Mouse (Mus musculus) neural tube, embryonic 12.5 days (tissue): ENCODE measurements around the gene C1qtnf6. TPM values are rescaled to one million over a fixed set of nuclear protein-coding genes. Genes with fewer than 3 reads are reported as not detected.

ENCODE experiments used
- ATAC-seq: fragments of 200-750 bp; cut with Nextera tagmentation; 2 replicates; pipeline ENCODE4 v1.8.0; 2017; ENCODE audit warnings: low read depth, mild to moderate bottlenecking, moderate TSS enrichment, moderate library complexity; ENCODE audit not compliant: low FRiP score
- H3K27ac ChIP-seq: fragments of 300-500 bp; sonication (generic); 2 replicates; pipeline ENCODE4 v1.5.1; 2016
- H3K27me3 ChIP-seq: fragments of 300-500 bp; sonication (generic); replicated peaks from 2 replicates; pipeline ENCODE4 v1.6.1; 2016; ENCODE audit warnings: mild to moderate bottlenecking
- H3K36me3 ChIP-seq: fragments of 300-500 bp; sonication (generic); 2 replicates; pipeline ENCODE4 v1.6.1; 2016; ENCODE audit warnings: mild to moderate bottlenecking
- H3K4me1 ChIP-seq: fragments of 300-500 bp; sonication (generic); 2 replicates; pipeline ENCODE4 v1.6.1; 2016
- H3K4me2 ChIP-seq: fragments of 300-500 bp; sonication (generic); replicated peaks from 2 replicates; pipeline ENCODE4 v1.6.1; 2016; ENCODE audit warnings: mild to moderate bottlenecking
- H3K4me3 ChIP-seq: fragments of 300-500 bp; sonication (generic); 2 replicates; pipeline ENCODE4 v1.5.1; 2016
- H3K9ac ChIP-seq: fragments of 300-500 bp; sonication (generic); 2 replicates; pipeline ENCODE4 v1.6.1; 2016; ENCODE audit warnings: mild to moderate bottlenecking
- H3K9me3 ChIP-seq: fragments of 300-500 bp; sonication (generic); 2 replicates; pipeline ENCODE4 v1.6.1; 2016; ENCODE audit warnings: mild to moderate bottlenecking
- WGBS: fragments of 180-500 bp; shearing (Covaris S2); methylation state at CpG from one replicate; pipeline ENCODE4 v1.1.7; 2016; 5-methylcytosine and 5-hydroxymethylcytosine counted together
- polyA plus RNA-seq: library from polyadenylated mRNA; unstranded; fragments of >200 nt; fragmentation: Nextera tagmentation; extraction: Ambion mirVana; gene quantifications from 2 replicates; pipeline ENCODE4 v1.2.1, GENCODE M21; 2016

Gene C1qtnf6
- polyA plus RNA-seq, 1 experiment from 2014 or later = 8.7 TPM

DNA sequence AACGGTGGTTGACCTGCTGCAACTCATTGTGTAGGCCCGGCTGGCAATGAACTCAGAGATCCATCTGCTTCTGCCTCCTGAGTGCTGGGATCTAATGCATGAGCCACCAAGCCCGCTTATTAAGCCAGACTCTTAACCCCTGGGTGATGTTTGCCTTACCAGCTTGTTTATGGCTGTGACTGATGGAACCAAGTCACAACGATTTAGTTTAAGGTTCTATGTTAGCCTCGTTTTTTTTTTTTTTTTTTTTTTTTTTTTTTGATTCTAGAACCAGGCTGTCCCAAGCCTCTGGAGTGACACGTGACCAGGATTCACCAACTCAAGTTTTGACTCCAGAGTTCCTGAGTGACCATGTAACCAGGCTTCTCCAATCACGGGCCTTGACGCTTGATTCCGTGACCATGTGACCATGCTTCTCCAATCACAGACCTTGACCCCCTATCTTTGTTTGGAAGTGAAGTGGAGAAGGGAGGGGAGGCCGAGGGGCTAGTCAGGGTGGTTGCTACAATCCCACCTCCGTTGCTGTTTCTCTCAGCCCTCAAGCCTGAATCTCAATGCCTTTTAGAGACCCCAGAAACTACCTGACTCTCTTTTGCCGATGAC, 21.8 kb downstream of the C1qtnf6 start:
- Histone ChIP-seq H3K27ac (no peak overlapping the region), H3K4me1 (peaks cover 9% of the 10 kb centered on the region; the same call in 1 of the 2 replicates), H3K9me3 (peaks cover 9% of the 10 kb centered on the region; the same call in 1 of the 2 replicates), H3K27me3 (no peaks in the 10 kb centered on the region), H3K36me3 (no peaks in the 10 kb centered on the region), H3K4me2 (peak overlapping the region; percentile 33), H3K9ac (peak overlapping the region; percentile 6; the same call in 1 of the 2 replicates), H3K4me3 (no peak overlapping the region)
- peak; percentile 29; the same call in 1 of the 2 replicates for ATAC-seq
- 41% methylated on average over 12 of the region's 12 CpGs for WGBS

- H3K9me3 ChIP-seq = peaks cover 10% of the 10 kb centered on the region; the same call in 1 of the 2 replicates
- peaks cover 9% of the 10 kb centered on the region; the same call in 1 of the 2 replicates for H3K4me1 ChIP-seq
- H3K9ac ChIP-seq = no peak overlapping the region
- H3K4me2 ChIP-seq = no peak overlapping the region
- H3K36me3 ChIP-seq = no peaks in the 10 kb centered on the region
- H3K27me3 ChIP-seq = no peaks in the 10 kb centered on the region
- no peak overlapping the region for H3K4me3 ChIP-seq
- H3K27ac ChIP-seq = no peak overlapping the region
- WGBS = 80% methylated on average over 7 of the region's 7 CpGs
- no peak for ATAC-seq
These were observed 22.8 kb downstream of the C1qtnf6 start for GRCm38 (mm10) chr15:78508443-78508842.

GRCm38 (mm10) chr15:78505541-78505940, 25.7 kb downstream of the C1qtnf6 start:
- Histone ChIP-seq H3K36me3 (no peaks in the 10 kb centered on the region), H3K4me2 (no peak overlapping the region), H3K9ac (no peak overlapping the region), H3K9me3 (peaks cover 10% of the 10 kb centered on the region; the same call in 1 of the 2 replicates), H3K27ac (no peak overlapping the region), H3K4me3 (no peak overlapping the region), H3K27me3 (no peaks in the 10 kb centered on the region), H3K4me1 (peaks cover 9% of the 10 kb centered on the region; the same call in 1 of the 2 replicates)
- no peak for ATAC-seq
- WGBS = 84% methylated on average over 3 of the region's 3 CpGs

DNA sequence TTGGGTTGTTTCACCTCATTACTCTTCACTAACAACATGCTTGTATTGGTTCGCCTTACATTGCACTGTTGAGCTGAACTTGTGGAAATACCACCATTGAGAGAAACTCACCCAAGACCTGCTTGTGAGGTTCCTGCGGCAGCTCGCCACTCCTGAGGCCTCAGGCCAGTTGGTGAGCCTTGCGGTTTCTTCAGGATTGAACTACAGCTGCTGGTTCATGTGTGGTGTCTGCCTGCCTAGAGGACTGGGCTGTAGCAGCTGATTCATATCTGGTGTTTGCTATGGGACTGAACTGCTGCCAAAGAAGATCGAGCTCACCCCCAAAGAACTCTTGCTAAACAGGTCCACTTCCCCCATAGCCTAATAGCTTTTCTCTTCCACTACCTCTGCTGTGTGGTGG, 26.4 kb downstream of the C1qtnf6 start:
- Histone ChIP-seq H3K9ac (no peak overlapping the region), H3K36me3 (no peaks in the 10 kb centered on the region), H3K27ac (no peak overlapping the region), H3K9me3 (peaks cover 10% of the 10 kb centered on the region; the same call in 1 of the 2 replicates), H3K27me3 (no peaks in the 10 kb centered on the region), H3K4me1 (peaks cover 3% of the 10 kb centered on the region; the same call in 1 of the 2 replicates), H3K4me3 (no peak overlapping the region), H3K4me2 (no peak overlapping the region)
- ATAC-seq = no peak
- WGBS = 90% methylated on average over 5 of the region's 5 CpGs

DNA sequence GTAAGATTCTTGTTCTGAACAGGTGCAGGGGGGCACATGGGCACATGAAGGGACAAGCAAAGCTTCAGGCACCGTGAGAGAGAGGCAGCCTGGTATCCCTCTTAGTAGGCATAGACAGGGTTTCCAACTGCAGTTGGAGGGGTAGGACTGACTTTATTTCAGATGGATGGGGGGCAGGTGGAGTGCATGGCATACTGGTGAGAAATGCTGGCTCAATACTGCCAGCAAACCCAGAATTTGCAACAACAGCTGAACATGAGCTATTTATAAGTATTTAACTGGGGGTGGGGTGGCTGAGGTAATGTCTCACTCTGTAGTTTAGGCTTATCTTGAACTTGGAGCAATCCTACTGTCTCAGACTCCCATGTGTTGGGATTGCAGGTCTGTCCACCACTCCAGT, 27.2 kb downstream of the C1qtnf6 start:
- Histone ChIP-seq H3K27ac (no peak overlapping the region), H3K27me3 (no peaks in the 10 kb centered on the region), H3K4me1 (no peaks in the 10 kb centered on the region), H3K9ac (no peak overlapping the region), H3K36me3 (no peaks in the 10 kb centered on the region), H3K4me2 (no peak overlapping the region), H3K9me3 (peaks cover 10% of the 10 kb centered on the region; the same call in 1 of the 2 replicates), H3K4me3 (no peak overlapping the region)
- no peak for ATAC-seq
- WGBS = 74% methylated on average over 1 of the region's 1 CpGs

DNA sequence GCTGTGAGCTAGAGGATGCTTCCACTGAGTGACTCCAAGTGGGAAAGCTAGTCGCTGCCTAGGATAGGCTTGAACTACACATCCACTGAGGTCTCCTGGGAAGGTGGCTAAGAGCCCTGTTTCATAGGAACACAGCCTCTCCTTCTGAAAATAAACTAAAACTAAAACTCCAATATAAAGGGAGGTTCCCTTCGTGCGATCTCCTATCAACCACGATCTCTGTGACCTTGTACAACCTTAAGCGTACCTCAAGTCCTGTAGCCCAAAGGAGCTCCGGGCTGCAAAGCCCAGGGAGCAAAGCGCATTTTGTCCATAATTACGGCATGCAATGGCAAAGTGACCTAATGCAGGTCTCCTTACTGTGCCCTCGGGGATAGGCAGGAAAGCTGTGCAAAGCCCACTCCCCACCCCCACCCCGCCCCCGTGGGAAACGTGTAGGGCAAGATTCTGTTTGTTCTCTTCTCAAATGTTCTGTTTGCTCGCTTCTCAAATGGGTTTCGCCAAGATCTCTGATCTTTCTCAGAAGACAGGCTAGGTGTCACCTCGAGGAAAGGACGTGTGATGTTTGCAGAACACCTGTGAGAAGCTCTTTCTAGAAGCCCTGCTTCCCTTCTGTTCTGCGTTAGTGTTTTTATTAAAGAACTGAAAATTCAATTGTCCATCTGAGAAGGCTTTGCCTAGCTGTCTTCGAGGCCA, 28.6 kb downstream of the C1qtnf6 start:
- Histone ChIP-seq H3K4me3 (no peak overlapping the region), H3K27ac (no peak overlapping the region), H3K4me2 (no peak overlapping the region), H3K36me3 (no peaks in the 10 kb centered on the region), H3K4me1 (no peaks in the 10 kb centered on the region), H3K9me3 (peaks cover 10% of the 10 kb centered on the region; the same call in 1 of the 2 replicates), H3K9ac (no peak overlapping the region), H3K27me3 (no peaks in the 10 kb centered on the region)
- no peak for ATAC-seq
- 86% methylated on average over 18 of the region's 18 CpGs for WGBS

GRCm38 (mm10) chr15:78494968-78495406, 36.2 kb downstream of the C1qtnf6 start, which contains the start of gene Il2rb:
Gene Il2rb, minus strand, starts transcription at chr15:78495271.
- Histone ChIP-seq H3K27ac (no peak within 1 kb of the TSS), H3K27me3 (no peaks in the 10 kb centered on the region), H3K9ac (no peak within 1 kb of the TSS), H3K4me3 (no peak within 1 kb of the TSS), H3K36me3 (no peaks in the 10 kb centered on the region), H3K4me2 (no peak within 1 kb of the TSS), H3K4me1 (no peaks in the 10 kb centered on the region), H3K9me3 (no peaks in the 10 kb centered on the region)
- ATAC-seq = no peak
- 92% methylated on average over 11 of the region's 11 CpGs for WGBS

DNA sequence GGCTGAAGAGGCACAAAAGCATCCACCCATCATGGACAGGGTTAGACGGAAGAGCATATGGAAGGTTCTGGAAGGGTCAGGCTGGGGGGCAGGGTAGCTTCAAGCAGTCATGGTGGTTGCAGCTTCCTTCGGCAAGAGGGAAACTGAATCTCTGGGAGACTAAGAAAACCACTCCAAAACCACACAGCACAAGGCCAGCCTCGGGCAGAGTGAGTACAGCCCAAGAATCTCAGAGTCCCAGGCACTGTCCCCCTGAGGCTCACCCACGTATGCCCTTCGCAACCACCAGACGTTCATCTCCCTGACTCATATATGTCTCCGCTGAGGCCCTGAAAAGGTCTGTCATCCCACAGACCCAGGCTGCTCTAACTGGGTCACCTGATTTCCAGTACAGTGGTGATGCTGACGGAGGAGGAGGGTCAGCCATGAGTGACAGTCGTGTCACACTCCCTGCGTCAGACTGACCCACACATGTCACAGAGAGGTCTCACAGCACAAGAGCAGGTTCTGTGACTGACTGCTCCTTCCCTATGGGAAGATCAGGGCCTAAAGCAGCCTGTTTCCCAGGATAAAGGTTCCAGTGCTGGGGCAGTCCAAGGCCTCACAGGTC, 37.7 kb downstream of the C1qtnf6 start:
- Histone ChIP-seq H3K36me3 (no peaks in the 10 kb centered on the region), H3K4me3 (no peak overlapping the region), H3K27me3 (no peaks in the 10 kb centered on the region), H3K9ac (no peak overlapping the region), H3K4me1 (no peaks in the 10 kb centered on the region), H3K9me3 (no peaks in the 10 kb centered on the region), H3K4me2 (no peak overlapping the region), H3K27ac (no peak overlapping the region)
- 81% methylated on average over 10 of the region's 10 CpGs for WGBS
- no peak for ATAC-seq

DNA sequence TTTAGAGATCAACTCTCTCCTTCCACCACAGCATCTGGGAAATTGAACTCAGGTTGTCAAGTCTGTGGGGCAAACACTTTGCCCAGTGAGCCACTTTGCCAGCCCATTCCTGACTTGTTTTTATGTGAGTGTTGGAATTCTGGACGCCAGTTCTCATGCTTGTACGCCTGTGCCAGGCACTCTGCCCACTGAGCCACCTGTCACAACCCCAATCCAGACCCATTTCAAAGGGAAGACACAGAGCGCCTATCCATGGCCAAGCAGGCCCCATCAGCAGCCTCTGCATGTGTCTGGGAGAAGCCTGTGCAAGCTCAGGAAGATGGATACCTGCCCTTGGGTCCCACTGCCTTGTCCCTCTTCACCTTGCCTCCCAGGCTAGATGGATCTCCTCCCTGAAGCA, 39.9 kb downstream of the C1qtnf6 start:
- Histone ChIP-seq H3K4me1 (no peaks in the 10 kb centered on the region), H3K27ac (no peak overlapping the region), H3K4me2 (no peak overlapping the region), H3K9ac (no peak overlapping the region), H3K36me3 (no peaks in the 10 kb centered on the region), H3K4me3 (no peak overlapping the region), H3K9me3 (no peaks in the 10 kb centered on the region), H3K27me3 (no peaks in the 10 kb centered on the region; the same call in 1 of the 2 replicates)
- WGBS = 75% methylated on average over 3 of the region's 3 CpGs
- ATAC-seq = no peak

- Histone ChIP-seq H3K9me3 (no peaks in the 10 kb centered on the region), H3K4me3 (no peak overlapping the region), H3K4me1 (no peaks in the 10 kb centered on the region), H3K27me3 (no peaks in the 10 kb centered on the region; the same call in 1 of the 2 replicates), H3K27ac (no peak overlapping the region), H3K36me3 (no peaks in the 10 kb centered on the region), H3K4me2 (no peak overlapping the region), H3K9ac (no peak overlapping the region)
- 84% methylated on average over 8 of the region's 8 CpGs for WGBS
- no peak for ATAC-seq
These were observed 41.3 kb downstream of the C1qtnf6 start for GRCm38 (mm10) chr15:78489906-78490305.

- ATAC-seq = no peak
- Histone ChIP-seq H3K4me3 (no peak overlapping the region), H3K9ac (no peak overlapping the region), H3K9me3 (no peaks in the 10 kb centered on the region), H3K27me3 (no peaks in the 10 kb centered on the region; the same call in 1 of the 2 replicates), H3K4me2 (no peak overlapping the region), H3K36me3 (no peaks in the 10 kb centered on the region), H3K4me1 (no peaks in the 10 kb centered on the region), H3K27ac (no peak overlapping the region)
- 96% methylated on average over 3 of the region's 3 CpGs for WGBS
These were observed 42.0 kb downstream of the C1qtnf6 start for GRCm38 (mm10) chr15:78489248-78489647.

DNA sequence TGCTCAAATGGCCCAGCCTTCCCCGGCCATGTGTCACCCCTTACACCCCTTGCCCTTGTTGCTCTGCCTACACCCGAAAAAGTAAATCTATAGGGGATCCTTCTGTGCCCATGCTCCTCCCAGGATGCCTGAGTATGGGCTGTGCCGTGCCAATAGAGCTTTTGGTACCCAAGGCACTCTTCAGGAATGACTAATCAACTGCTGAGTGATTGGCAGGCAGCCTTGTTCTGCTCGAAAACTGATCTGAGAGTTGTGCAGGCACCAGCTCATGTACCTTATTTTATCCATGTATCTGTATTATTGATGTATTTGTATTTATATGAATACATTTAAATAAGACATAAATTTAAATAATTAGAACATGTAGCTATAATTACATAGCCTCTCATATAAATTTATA, 44.1 kb downstream of the C1qtnf6 start:
- Histone ChIP-seq H3K27me3 (no peaks in the 10 kb centered on the region; the same call in 1 of the 2 replicates), H3K4me3 (no peak overlapping the region), H3K4me1 (no peaks in the 10 kb centered on the region), H3K9ac (no peak overlapping the region), H3K36me3 (no peaks in the 10 kb centered on the region), H3K27ac (no peak overlapping the region), H3K9me3 (no peaks in the 10 kb centered on the region), H3K4me2 (no peak overlapping the region)
- ATAC-seq = no peak
- WGBS = 71% methylated on average over 4 of the region's 4 CpGs
